In genomic region chr1:179136461-179137144, GRCm38 (mm10) we compare ENCODE assay signal across 9 mouse cellular contexts.
DNase-seq lines count a peak whose midpoint lies in the region; ATAC-seq lines count a peak whose summit lies in the region.
"Had no signal": no experiment of that assay in that cellular context is flagged by ENCODE, and none has a peak within 500 bp of the region (broad histone marks: within the 10 kb centered on the region; RNA-seq: fewer than 3 reads in every experiment).

No protein-coding gene starts in this region.

- ATAC-seq in forebrain, embryonic 15.5 days (replicated peaks), result 0 out of 2 replicates have a peak, but pooled peaks have one; percentile 35
- no peak for ATAC-seq in forebrain, embryonic 16.5 days
- peak; percentile 76 for ATAC-seq in embryonic facial prominence, embryonic 12.5 days (ENCODE audit: insufficient number of reproducible peaks, insufficient read depth, low FRiP score, low TSS enrichment)
- ATAC-seq in limb, embryonic 11.5 days (ENCODE audit: insufficient number of reproducible peaks, low FRiP score, low TSS enrichment, low read depth), result no peak
- peak; percentile 50 for ATAC-seq in stomach, embryonic 15.5 days (ENCODE audit: insufficient read depth, low FRiP score, low read depth)

- peak; percentile 61 for DNase-seq in R1 (ENCODE audit: low read depth, low spot score)
- peak; percentile 37 to 44 for DNase-seq in heart, postnatal 36 days
- peak; percentile 41 for DNase-seq in limb, embryonic 11.5 days (ENCODE audit: low spot score)
- no peak for DNase-seq in embryo, embryonic 10.5 days (ENCODE audit: low spot score)

- H3K9ac ChIP-seq in forebrain, embryonic 15.5 days (replicated peaks), result no peak overlapping the region
- no peak overlapping the region for H3K9ac ChIP-seq in forebrain, embryonic 16.5 days (replicated peaks; ENCODE audit: low read depth, low read length)
- H3K9ac ChIP-seq in embryonic facial prominence, embryonic 12.5 days, result no peak overlapping the region
- H3K9ac ChIP-seq in limb, embryonic 11.5 days (ENCODE audit: low read length), result no peak overlapping the region
- H3K9ac ChIP-seq in stomach, embryonic 15.5 days, result no peak overlapping the region

- 35% methylated on average over 14 of the region's 14 CpGs for WGBS in forebrain, embryonic 15.5 days
- 36% methylated on average over 14 of the region's 14 CpGs for WGBS in forebrain, embryonic 16.5 days
- 42% methylated on average over 14 of the region's 14 CpGs for WGBS in embryonic facial prominence, embryonic 12.5 days
- WGBS in limb, embryonic 11.5 days, result 52% methylated on average over 14 of the region's 14 CpGs
- 36% methylated on average over 14 of the region's 14 CpGs for WGBS in stomach, embryonic 15.5 days

- intact Hi-C loops in heart, postnatal 36 days (cut with DNase I), result no loop called here

- H3K27ac ChIP-seq in forebrain, embryonic 15.5 days (replicated peaks), result no peak overlapping the region
- no peak overlapping the region for H3K27ac ChIP-seq in forebrain, embryonic 16.5 days (ENCODE audit: low read length)
- peak overlapping the region; percentile 47 for H3K27ac ChIP-seq in embryonic facial prominence, embryonic 12.5 days
- H3K27ac ChIP-seq in limb, embryonic 11.5 days (replicated peaks; ENCODE audit: low read depth, low read length), result no peak overlapping the region; the same call in 1 of the 2 replicates
- peak overlapping the region; percentile 12; the same call in 1 of the 2 replicates for H3K27ac ChIP-seq in stomach, embryonic 15.5 days

- peaks cover 4% of the 10 kb centered on the region; the same call in 1 of the 2 replicates for H3K27me3 ChIP-seq in forebrain, embryonic 15.5 days
- H3K27me3 ChIP-seq in forebrain, embryonic 16.5 days (replicated peaks; ENCODE audit: control insufficient read depth, insufficient read depth, low read length), result no peaks in the 10 kb centered on the region
- H3K27me3 ChIP-seq in embryonic facial prominence, embryonic 12.5 days, result no peaks in the 10 kb centered on the region
- H3K27me3 ChIP-seq in limb, embryonic 11.5 days (ENCODE audit: control insufficient read depth, insufficient read depth, low read length), result no peaks in the 10 kb centered on the region
- H3K27me3 ChIP-seq in stomach, embryonic 15.5 days (replicated peaks), result no peaks in the 10 kb centered on the region

- H3K4me2 ChIP-seq in forebrain, embryonic 15.5 days (replicated peaks), result no peak overlapping the region
- no peak overlapping the region for H3K4me2 ChIP-seq in forebrain, embryonic 16.5 days (ENCODE audit: low read length)
- no peak overlapping the region for H3K4me2 ChIP-seq in embryonic facial prominence, embryonic 12.5 days (replicated peaks)
- H3K4me2 ChIP-seq in limb, embryonic 11.5 days (ENCODE audit: low read depth, severe bottlenecking), result no peak overlapping the region
- peak overlapping the region; percentile 28; the same call in 1 of the 2 replicates for H3K4me2 ChIP-seq in stomach, embryonic 15.5 days

- H3K4me3 ChIP-seq in forebrain, embryonic 15.5 days, result no peak overlapping the region
- H3K4me3 ChIP-seq in forebrain, embryonic 16.5 days (replicated peaks; ENCODE audit: low read length), result no peak overlapping the region
- H3K4me3 ChIP-seq in embryonic facial prominence, embryonic 12.5 days, result no peak overlapping the region
- no peak overlapping the region for H3K4me3 ChIP-seq in limb, embryonic 11.5 days (ENCODE audit: low read depth, low read length)
- no peak overlapping the region for H3K4me3 ChIP-seq in stomach, embryonic 15.5 days (replicated peaks)
- H3K4me3 ChIP-seq: erythroblast, embryonic 14.5 days had no signal

- H3K9me3 ChIP-seq in forebrain, embryonic 15.5 days, result no peaks in the 10 kb centered on the region
- peaks cover 7% of the 10 kb centered on the region; the same call in 1 of the 2 replicates for H3K9me3 ChIP-seq in forebrain, embryonic 16.5 days (ENCODE audit: control insufficient read depth, low read length)
- H3K9me3 ChIP-seq in embryonic facial prominence, embryonic 12.5 days, result peaks cover 10% of the 10 kb centered on the region; the same call in 1 of the 2 replicates
- 0 out of 2 replicates have a peak, but pooled peaks cover 4% of the 10 kb centered on the region for H3K9me3 ChIP-seq in limb, embryonic 11.5 days (ENCODE audit: control insufficient read depth, low read length)
- no peaks in the 10 kb centered on the region for H3K9me3 ChIP-seq in stomach, embryonic 15.5 days

- H3K4me1 ChIP-seq in forebrain, embryonic 15.5 days, result peaks cover 8% of the 10 kb centered on the region
- peaks cover 7% of the 10 kb centered on the region for H3K4me1 ChIP-seq in forebrain, embryonic 16.5 days (replicated peaks; ENCODE audit: control insufficient read depth, insufficient read depth, low read length)
- H3K4me1 ChIP-seq in embryonic facial prominence, embryonic 12.5 days, result peaks cover 14% of the 10 kb centered on the region; the same call in 1 of the 2 replicates
- peaks cover 16% of the 10 kb centered on the region for H3K4me1 ChIP-seq in limb, embryonic 11.5 days (ENCODE audit: control insufficient read depth, insufficient read depth, low read length)
- H3K4me1 ChIP-seq in stomach, embryonic 15.5 days, result 0 out of 2 replicates have a peak, but pooled peaks cover 8% of the 10 kb centered on the region

- no peaks in the 10 kb centered on the region for H3K36me3 ChIP-seq in forebrain, embryonic 15.5 days
- H3K36me3 ChIP-seq in forebrain, embryonic 16.5 days (ENCODE audit: control insufficient read depth, insufficient read depth), result no peaks in the 10 kb centered on the region
- H3K36me3 ChIP-seq in embryonic facial prominence, embryonic 12.5 days, result no peaks in the 10 kb centered on the region
- H3K36me3 ChIP-seq in limb, embryonic 11.5 days (ENCODE audit: control insufficient read depth, insufficient read depth, low read length), result no peaks in the 10 kb centered on the region
- H3K36me3 ChIP-seq in stomach, embryonic 15.5 days, result no peaks in the 10 kb centered on the region

Comparison
In these comparisons a context has a peak if more than half of its experiments do, and no peak if none do; other contexts are left out.
1. ATAC-seq: peak in forebrain, embryonic 15.5 days (single experiment), embryonic facial prominence, embryonic 12.5 days (single experiment) and stomach, embryonic 15.5 days (single experiment); none in forebrain, embryonic 16.5 days (single experiment) and limb, embryonic 11.5 days (single experiment).
2. H3K27ac ChIP-seq: peak in embryonic facial prominence, embryonic 12.5 days (single experiment) and stomach, embryonic 15.5 days (single experiment); none in forebrain, embryonic 15.5 days (single experiment), forebrain, embryonic 16.5 days (single experiment) and limb, embryonic 11.5 days (single experiment).